ENCODE assay signal across 16 mouse cellular contexts in the genomic region with DNA sequence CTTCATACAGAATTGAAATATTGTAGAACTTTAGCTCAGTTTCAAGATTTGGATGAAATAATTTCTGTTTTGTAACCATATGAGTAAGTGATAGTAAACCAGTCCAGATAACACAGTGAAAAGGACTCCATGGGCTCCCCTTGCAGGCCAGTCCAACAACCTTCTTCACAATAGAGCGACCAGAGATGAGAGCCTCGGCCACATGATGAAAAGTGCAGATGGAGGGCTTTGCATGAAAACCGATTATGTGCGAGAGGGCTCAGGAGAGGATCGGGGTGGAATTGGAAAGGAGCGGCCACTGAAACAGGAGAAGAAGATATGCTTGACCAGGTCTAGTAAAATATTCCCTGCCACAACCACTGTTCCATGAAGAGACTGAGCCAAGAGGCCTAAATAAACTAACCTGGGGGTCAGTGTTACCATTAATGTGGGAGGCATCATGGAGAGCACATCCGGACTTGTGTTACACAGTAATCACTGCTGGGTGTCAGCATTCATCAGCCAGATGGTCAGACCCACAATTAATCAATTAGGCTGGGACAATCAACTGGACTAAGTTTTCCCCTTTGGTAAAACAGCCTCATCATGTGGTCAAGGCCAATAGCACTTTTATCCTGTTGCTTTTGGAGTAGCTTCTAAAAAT.
DNase-seq lines count a peak whose midpoint lies in the region; ATAC-seq and TF ChIP-seq lines count a peak whose summit lies in the region.
"Had no signal": no experiment of that assay in that cellular context is flagged by ENCODE, and none has a peak within 500 bp of the region (broad histone marks: within the 10 kb centered on the region; RNA-seq: fewer than 3 reads in every experiment).

No protein-coding gene starts in this region.

- H3K27ac ChIP-seq in liver, adult 2 months (replicated peaks; ENCODE audit: insufficient read depth, low read depth, low read length) = peak overlapping the region; percentile 64
- no peak overlapping the region for H3K27ac ChIP-seq in liver, embryonic 11.5 days (ENCODE audit: low read depth, low read length)
- peak overlapping the region; percentile 25; the same call in 1 of the 2 replicates for H3K27ac ChIP-seq in kidney, postnatal 0 days
- H3K27ac ChIP-seq in hindbrain, embryonic 16.5 days (ENCODE audit: low read depth, low read length) = no peak overlapping the region
- H3K27ac ChIP-seq in intestine, embryonic 15.5 days = no peak overlapping the region
- H3K27ac ChIP-seq: embryonic facial prominence, embryonic 10.5 days; limb, embryonic 15.5 days; lung, embryonic 15.5 days; midbrain, embryonic 15.5 days had no signal

- H3K36me3 ChIP-seq in liver, adult 2 months (ENCODE audit: control insufficient read depth, insufficient read depth, low read length) = no peaks in the 10 kb centered on the region
- no peaks in the 10 kb centered on the region for H3K36me3 ChIP-seq in liver, embryonic 11.5 days (ENCODE audit: control insufficient read depth, insufficient read depth, low read length)
- no peaks in the 10 kb centered on the region for H3K36me3 ChIP-seq in kidney, postnatal 0 days (ENCODE audit: insufficient read depth, low read length)
- H3K36me3 ChIP-seq in hindbrain, embryonic 16.5 days (ENCODE audit: control insufficient read depth, insufficient read depth, low read length) = no peaks in the 10 kb centered on the region
- H3K36me3 ChIP-seq in intestine, embryonic 15.5 days = no peaks in the 10 kb centered on the region
- H3K36me3 ChIP-seq: embryonic facial prominence, embryonic 10.5 days; limb, embryonic 15.5 days; lung, embryonic 15.5 days; midbrain, embryonic 15.5 days had no signal

- peaks cover 8% of the 10 kb centered on the region; the same call in 1 of the 2 replicates for H3K79me2 ChIP-seq in liver, adult 2 months (ENCODE audit: control insufficient read depth, insufficient read depth, low read length)

- no peaks in the 10 kb centered on the region for H3K27me3 ChIP-seq in liver, adult 2 months (ENCODE audit: control insufficient read depth, insufficient read depth, low read length)
- no peaks in the 10 kb centered on the region for H3K27me3 ChIP-seq in liver, embryonic 11.5 days (replicated peaks; ENCODE audit: control insufficient read depth, insufficient read depth, low read length)
- no peaks in the 10 kb centered on the region for H3K27me3 ChIP-seq in kidney, postnatal 0 days (ENCODE audit: insufficient read depth, low read length)
- H3K27me3 ChIP-seq in hindbrain, embryonic 16.5 days (replicated peaks; ENCODE audit: control insufficient read depth, insufficient read depth, low read length) = no peaks in the 10 kb centered on the region
- no peaks in the 10 kb centered on the region for H3K27me3 ChIP-seq in intestine, embryonic 15.5 days (replicated peaks)
- H3K27me3 ChIP-seq: limb, embryonic 15.5 days; lung, embryonic 15.5 days; midbrain, embryonic 15.5 days had no signal

- no peaks in the 10 kb centered on the region for H3K9me3 ChIP-seq in liver, embryonic 11.5 days (ENCODE audit: control insufficient read depth, low read length)
- no peaks in the 10 kb centered on the region for H3K9me3 ChIP-seq in kidney, postnatal 0 days (replicated peaks; ENCODE audit: low read length)
- H3K9me3 ChIP-seq in hindbrain, embryonic 16.5 days (ENCODE audit: control insufficient read depth, low read length) = no peaks in the 10 kb centered on the region
- no peaks in the 10 kb centered on the region for H3K9me3 ChIP-seq in intestine, embryonic 15.5 days
- H3K9me3 ChIP-seq: embryonic facial prominence, embryonic 10.5 days; limb, embryonic 15.5 days; lung, embryonic 15.5 days; midbrain, embryonic 15.5 days had no signal

- H3K9ac ChIP-seq in liver, adult 2 months (ENCODE audit: low read depth, low read length) = no peak overlapping the region
- no peak overlapping the region for H3K9ac ChIP-seq in liver, embryonic 11.5 days (ENCODE audit: low read depth, low read length)
- no peak overlapping the region for H3K9ac ChIP-seq in kidney, postnatal 0 days (ENCODE audit: low read depth, low read length)
- H3K9ac ChIP-seq in hindbrain, embryonic 16.5 days (ENCODE audit: low read depth, low read length) = no peak overlapping the region
- no peak overlapping the region for H3K9ac ChIP-seq in intestine, embryonic 15.5 days
- H3K9ac ChIP-seq: limb, embryonic 15.5 days; lung, embryonic 15.5 days; midbrain, embryonic 15.5 days had no signal

- no peak overlapping the region for H3K4me3 ChIP-seq in liver, adult 2 months (ENCODE audit: insufficient read depth, low read depth, low read length)
- H3K4me3 ChIP-seq in liver, embryonic 11.5 days (ENCODE audit: low read depth, low read length) = no peak overlapping the region
- H3K4me3 ChIP-seq in kidney, postnatal 0 days (replicated peaks; ENCODE audit: low read depth, low read length) = no peak overlapping the region
- no peak overlapping the region for H3K4me3 ChIP-seq in hindbrain, embryonic 16.5 days (ENCODE audit: low read length)
- H3K4me3 ChIP-seq in intestine, embryonic 15.5 days (replicated peaks) = no peak overlapping the region
- H3K4me3 ChIP-seq: embryonic facial prominence, embryonic 10.5 days; limb, embryonic 15.5 days; lung, embryonic 15.5 days; midbrain, embryonic 15.5 days had no signal

- DNase-seq in liver, adult 2 months (ENCODE audit: extremely low read depth, low read depth, low spot score) = peak; percentile 77
- no peak for DNase-seq in liver, embryonic 11.5 days (ENCODE audit: low spot score)
- peak; percentile 27 for DNase-seq in embryo, embryonic 9.5 days (ENCODE audit: extremely low spot score)
- peak; percentile 92 for DNase-seq in kidney, postnatal 0 days (ENCODE audit: low spot score)
- DNase-seq in gastrocnemius, postnatal 25 days = no peak
- DNase-seq: gastrocnemius, postnatal 10 days; layer of hippocampus, adult 9-11 months had no signal

- no peak for TF ChIP-seq CTCF in liver, adult 2 months (IDR thresholded peaks at IDR 0.05; ENCODE audit: low read depth, low read length)
- TF ChIP-seq CTCF in kidney, postnatal 0 days (IDR thresholded peaks at IDR 0.05; ENCODE audit: low read depth) = peak; percentile 21

- WGBS in liver, adult 2 months = 81% methylated on average over 7 of the region's 7 CpGs
- 80% methylated on average over 7 of the region's 7 CpGs for WGBS in liver, embryonic 11.5 days
- WGBS in kidney, postnatal 0 days = 37% methylated on average over 7 of the region's 7 CpGs
- WGBS in hindbrain, embryonic 16.5 days = 72% methylated on average over 7 of the region's 7 CpGs
- 84% methylated on average over 7 of the region's 7 CpGs for WGBS in intestine, embryonic 15.5 days

- H3K4me1 ChIP-seq in liver, adult 2 months (ENCODE audit: control insufficient read depth, insufficient read depth, low read length) = peaks cover 25% of the 10 kb centered on the region
- no peaks in the 10 kb centered on the region; the same call in 1 of the 2 replicates for H3K4me1 ChIP-seq in liver, embryonic 11.5 days (replicated peaks; ENCODE audit: control insufficient read depth, insufficient read depth, low read length)
- peaks cover 9% of the 10 kb centered on the region for H3K4me1 ChIP-seq in kidney, postnatal 0 days (replicated peaks; ENCODE audit: insufficient read depth, low read length)
- H3K4me1 ChIP-seq in hindbrain, embryonic 16.5 days (ENCODE audit: control insufficient read depth, insufficient read depth, low read depth, low read length) = no peaks in the 10 kb centered on the region
- H3K4me1 ChIP-seq in intestine, embryonic 15.5 days (replicated peaks) = 0 out of 2 replicates have a peak, but pooled peaks cover 6% of the 10 kb centered on the region

- ATAC-seq in liver, embryonic 11.5 days (replicated peaks; ENCODE audit: low FRiP score) = no peak
- peak; percentile 81 for ATAC-seq in kidney, postnatal 0 days (replicated peaks; ENCODE audit: low FRiP score, low read depth)
- no peak for ATAC-seq in hindbrain, embryonic 16.5 days
- no peak for ATAC-seq in intestine, embryonic 15.5 days
- ATAC-seq: CD4-positive, CD25-positive, alpha-beta regulatory T cell, adult 4 months; inflammation-experienced regulatory T-cells, adult 6 months; midbrain, embryonic 15.5 days had no signal

- TF ChIP-seq POLR2A in liver, adult 2 months (IDR thresholded peaks at IDR 0.05; ENCODE audit: extremely low read depth, insufficient read depth, low read length) = no peak

- no peak overlapping the region for H3K4me2 ChIP-seq in liver, embryonic 11.5 days
- H3K4me2 ChIP-seq in kidney, postnatal 0 days (ENCODE audit: low read length) = no peak overlapping the region
- H3K4me2 ChIP-seq in hindbrain, embryonic 16.5 days (ENCODE audit: low read length) = no peak overlapping the region
- H3K4me2 ChIP-seq in intestine, embryonic 15.5 days (replicated peaks) = no peak overlapping the region
- H3K4me2 ChIP-seq: heart, embryonic 11.5 days; limb, embryonic 15.5 days; lung, embryonic 15.5 days; midbrain, embryonic 15.5 days had no signal

Comparison
In these comparisons a context has a peak if more than half of its experiments do, and no peak if none do; other contexts are left out.
1. DNase-seq: peak in liver, adult 2 months (single experiment), embryo, embryonic 9.5 days (single experiment) and kidney, postnatal 0 days (single experiment); none in liver, embryonic 11.5 days (single experiment) and gastrocnemius, postnatal 25 days (single experiment).
2. H3K27ac ChIP-seq: peak in liver, adult 2 months (single experiment) and kidney, postnatal 0 days (single experiment); none in liver, embryonic 11.5 days (single experiment), hindbrain, embryonic 16.5 days (single experiment) and intestine, embryonic 15.5 days (single experiment).